ENCODE assay signal across 9 mouse cellular contexts in genomic region chr7:16895000-16895399, GRCm38 (mm10). TPM values are rescaled to one million over a fixed set of nuclear protein-coding genes. Genes with fewer than 3 reads are reported as not detected.
A peak's percentile ranks its signal among the peaks of the same experiment; 100 is the strongest.
DNase-seq lines count a peak whose midpoint lies in the region; ATAC-seq lines count a peak whose summit lies in the region.
"Had no signal": no experiment of that assay in that cellular context is flagged by ENCODE, and none has a peak within 500 bp of the region (broad histone marks: within the 10 kb centered on the region; RNA-seq: fewer than 3 reads in every experiment).

No protein-coding gene starts in this region.

- intact Hi-C loops in heart, postnatal 14 days (cut with DNase I) = loop anchor here (1.0 kb wide), 1 partner anchor 18 kb away; no protein-coding TSS in a partner anchor

- peaks cover 40% of the 10 kb centered on the region for H3K27me3 ChIP-seq in forebrain, embryonic 12.5 days

- H3K36me3 ChIP-seq in forebrain, embryonic 12.5 days (replicated peaks) = no peaks in the 10 kb centered on the region

- H3K9me3 ChIP-seq in forebrain, embryonic 12.5 days = no peaks in the 10 kb centered on the region

- 0 out of 2 replicates have a peak overlapping the region, but pooled peaks have one; percentile 29 for H3K9ac ChIP-seq in forebrain, embryonic 12.5 days

- H3K4me1 ChIP-seq in forebrain, embryonic 12.5 days = peaks cover 51% of the 10 kb centered on the region

- peak; percentile 88 for DNase-seq in MN1 (ENCODE audit: low spot score)
- DNase-seq in c-Kit-positive CD71-positive TER-119-positive erythroid progenitor cells, embryonic 14.5 days (ENCODE audit: low spot score) = peak; percentile 38
- peak; percentile 81 to 87 for DNase-seq in heart, postnatal 14 days
- peak; percentile 68 to 89 for DNase-seq in kidney, postnatal 36 days
- peak; percentile 79 for DNase-seq in lung, postnatal 36 days
- peak; percentile 68 to 78 for DNase-seq in right cerebral cortex, adult 2 months (ENCODE audit: low spot score in 2 of 2)
- DNase-seq in urinary bladder, postnatal 4 days (ENCODE audit: low spot score in 2 of 2) = peak; percentile 75 to 86

- ATAC-seq in forebrain, embryonic 12.5 days (ENCODE audit: low FRiP score) = peak; percentile 40

- WGBS in forebrain, embryonic 12.5 days = 1% methylated on average over 23 of the region's 24 CpGs

- peak overlapping the region; percentile 76 for H3K27ac ChIP-seq in forebrain, embryonic 12.5 days
- H3K27ac ChIP-seq: macrophage had no signal

- peak overlapping the region; percentile 62 for H3K4me2 ChIP-seq in forebrain, embryonic 12.5 days

- H3K4me3 ChIP-seq in forebrain, embryonic 12.5 days (replicated peaks) = peak overlapping the region; percentile 28

RNA-seq across cellular contexts. Expression of gene Gng8, which starts 3.4 kb away (rescaled TPM):
- polyA plus RNA-seq in forebrain, embryonic 12.5 days (2016; fragmentation: Nextera tagmentation; extraction: Ambion mirVana) = 14.7 and 16.4 TPM in 2 replicates
- under 1 TPM; 0.81 to 0.98 TPM for total RNA-seq in heart, postnatal 14 days (2021)
- polyA plus RNA-seq: macrophage had no signal

RNA-seq across cellular contexts. Expression of gene Ptgir, which starts 11.3 kb away (rescaled TPM):
- 0.24 and 0.51 TPM in 2 replicates for polyA plus RNA-seq in forebrain, embryonic 12.5 days (2016; fragmentation: Nextera tagmentation; extraction: Ambion mirVana)
- 1 to 10 TPM; 1.4 to 1.6 TPM for total RNA-seq in heart, postnatal 14 days (2021)

RNA-seq across cellular contexts. Expression of gene Dact3, which starts 19.9 kb away (rescaled TPM):
- 2.6 and 3.2 TPM in 2 replicates for polyA plus RNA-seq in forebrain, embryonic 12.5 days (2016; fragmentation: Nextera tagmentation; extraction: Ambion mirVana)
- 10 to 100 TPM; 18.6 to 19.0 TPM for total RNA-seq in heart, postnatal 14 days (2021)

RNA-seq across cellular contexts. Expression of gene Calm3, which starts 28.9 kb away (rescaled TPM):
- 227 and 234 TPM in 2 replicates for polyA plus RNA-seq in forebrain, embryonic 12.5 days (2016; fragmentation: Nextera tagmentation; extraction: Ambion mirVana)
- 100 to 1,000 TPM; 228 to 250 TPM for total RNA-seq in heart, postnatal 14 days (2021)

RNA-seq across cellular contexts. Expression of gene Pnmal2, which starts 49.5 kb away (rescaled TPM):
- polyA plus RNA-seq in forebrain, embryonic 12.5 days (2016; fragmentation: Nextera tagmentation; extraction: Ambion mirVana) = 52.6 and 53.3 TPM in 2 replicates
- 1 to 10 TPM; 3.6 to 4.0 TPM for total RNA-seq in heart, postnatal 14 days (2021)
- polyA plus RNA-seq: macrophage had no signal

Comparison
In these comparisons a context has a peak if more than half of its experiments do, and no peak if none do; other contexts are left out.
1. Peak in every context shown above with its lines: DNase-seq, ATAC-seq, H3K4me3 ChIP-seq and H3K27ac ChIP-seq.
2. DNase-seq: peak in every context shown above with its lines; median percentile 88 in MN1; 84 in heart, postnatal 14 days; 80 in urinary bladder, postnatal 4 days; 79 in lung, postnatal 36 days; 78 in kidney, postnatal 36 days; 73 in right cerebral cortex, adult 2 months; 38 in c-Kit-positive CD71-positive TER-119-positive erythroid progenitor cells, embryonic 14.5 days.